Mouse (Mus musculus) hindbrain, embryonic 10.5 days (tissue): ENCODE data around the gene Kat2b. TPM values are rescaled to one million over a fixed set of nuclear protein-coding genes. Genes with fewer than 3 reads are reported as not detected.
"Not testable (repeated sequence)": the region's sequence is repeated elsewhere in the genome, so short reads cannot be mapped to it uniquely, and the experiment has no call there.

Source experiments
- DNase-seq: peaks from one replicate; pipeline ENCODE4 v3.0.0-alpha.2; 2017; ENCODE audit warnings: low spot score
- H3K27ac ChIP-seq: fragments of 300-500 bp; sonication (generic); 2 replicates; pipeline ENCODE4 v1.5.1; 2016; ENCODE audit warnings: mild to moderate bottlenecking, moderate library complexity
- H3K27me3 ChIP-seq: fragments of 300-500 bp; sonication (generic); 2 replicates; pipeline ENCODE4 v1.6.1; 2016; ENCODE audit warnings: mild to moderate bottlenecking; ENCODE audit not compliant: poor library complexity, insufficient read depth, severe bottlenecking
- H3K36me3 ChIP-seq: fragments of 300-500 bp; sonication (generic); 2 replicates; pipeline ENCODE4 v1.6.1; 2016; ENCODE audit warnings: mild to moderate bottlenecking, moderate library complexity
- H3K4me1 ChIP-seq: fragments of 300-500 bp; sonication (generic); replicated peaks from 2 replicates; pipeline ENCODE4 v1.6.1; 2016; ENCODE audit warnings: mild to moderate bottlenecking
- H3K4me3 ChIP-seq: fragments of 300-500 bp; sonication (generic); 2 replicates; pipeline ENCODE4 v1.5.1; 2016; ENCODE audit warnings: mild to moderate bottlenecking, moderate library complexity
- H3K9me3 ChIP-seq: fragments of 300-500 bp; sonication (generic); 2 replicates; pipeline ENCODE4 v1.6.1; 2016; ENCODE audit warnings: mild to moderate bottlenecking, moderate library complexity
- WGBS: fragments of 180-500 bp; shearing (Covaris S2); methylation state at CpG from one replicate; pipeline ENCODE4 v1.1.7; 2016; 5-methylcytosine and 5-hydroxymethylcytosine counted together
- polyA plus RNA-seq: library from polyadenylated mRNA; unstranded; fragments of >200 nt; fragmentation: Nextera tagmentation; extraction: Ambion mirVana; gene quantifications from 2 replicates; pipeline ENCODE4 v1.2.1, GENCODE M21; 2016

The Kat2b gene
- polyA plus RNA-seq, 1 experiment from 2014 or later = 2.5 TPM

GRCm38 (mm10) chr17:53661056-53661840 lies 94.6 kb downstream of the Kat2b start:
- Histone ChIP-seq H3K4me1 (no peaks in the 10 kb centered on the region), H3K9me3 (no peaks in the 10 kb centered on the region), H3K4me3 (no peak overlapping the region), H3K36me3 (peaks cover 23% of the 10 kb centered on the region), H3K27me3 (no peaks in the 10 kb centered on the region), H3K27ac (no peak overlapping the region)
- WGBS = 81% methylated on average over 6 of the region's 6 CpGs
- no peak for DNase-seq

- 86% methylated on average over 3 of the region's 3 CpGs for WGBS
- Histone ChIP-seq H3K36me3 (peaks cover 44% of the 10 kb centered on the region), H3K9me3 (no peaks in the 10 kb centered on the region), H3K4me3 (no peak overlapping the region), H3K27me3 (no peaks in the 10 kb centered on the region), H3K27ac (no peak overlapping the region), H3K4me1 (no peaks in the 10 kb centered on the region)
- no peak for DNase-seq
Observed at GRCm38 (mm10) chr17:53664267-53664666, 97.6 kb downstream of the Kat2b start.

GRCm38 (mm10) chr17:53664703-53665382 lies 98.2 kb downstream of the Kat2b start:
- peaks cover 46% of the 10 kb centered on the region for H3K36me3 ChIP-seq
- DNase-seq = no peak
- 79% methylated on average over 2 of the region's 2 CpGs for WGBS
- H3K9me3 ChIP-seq = no peaks in the 10 kb centered on the region
- H3K27ac ChIP-seq = no peak overlapping the region
- H3K4me1 ChIP-seq = no peaks in the 10 kb centered on the region
- no peak overlapping the region for H3K4me3 ChIP-seq
- no peaks in the 10 kb centered on the region for H3K27me3 ChIP-seq

GRCm38 (mm10) chr17:53670453-53670852 lies 103.8 kb downstream of the Kat2b start:
- no peaks in the 10 kb centered on the region for H3K4me1 ChIP-seq
- 96% methylated on average over 8 of the region's 8 CpGs for WGBS
- no peak for DNase-seq
- H3K4me3 ChIP-seq = no peak overlapping the region
- no peaks in the 10 kb centered on the region for H3K9me3 ChIP-seq
- H3K27ac ChIP-seq = no peak overlapping the region
- H3K27me3 ChIP-seq = no peaks in the 10 kb centered on the region
- peaks cover 88% of the 10 kb centered on the region for H3K36me3 ChIP-seq

- Histone ChIP-seq H3K36me3 (peaks cover 97% of the 10 kb centered on the region), H3K9me3 (no peaks in the 10 kb centered on the region), H3K27ac (no peak overlapping the region), H3K4me1 (no peaks in the 10 kb centered on the region), H3K27me3 (no peaks in the 10 kb centered on the region), H3K4me3 (no peak overlapping the region)
- WGBS = 86% methylated on average over 8 of the region's 8 CpGs
- DNase-seq = no peak
Observed at GRCm38 (mm10) chr17:53678716-53679115, 112.1 kb downstream of the Kat2b start.

GRCm38 (mm10) chr17:53688321-53688720 lies 121.7 kb downstream of the Kat2b start:
- Histone ChIP-seq H3K4me1 (peaks cover 22% of the 10 kb centered on the region), H3K27ac (peak overlapping the region; percentile 95), H3K4me3 (peak overlapping the region; percentile 68), H3K27me3 (no peaks in the 10 kb centered on the region), H3K9me3 (no peaks in the 10 kb centered on the region), H3K36me3 (peaks cover 42% of the 10 kb centered on the region)
- no peak for DNase-seq
- WGBS = 20% methylated on average over 1 of the region's 1 CpGs

- DNase-seq = peak; percentile 99
- WGBS = under 1% methylated on average over 78 of the region's 78 CpGs
- Histone ChIP-seq H3K4me1 (peaks cover 22% of the 10 kb centered on the region), H3K4me3 (peak within 1 kb of the TSS; percentile 68), H3K36me3 (peaks cover 34% of the 10 kb centered on the region), H3K27ac (peak within 1 kb of the TSS; percentile 95), H3K27me3 (no peaks in the 10 kb centered on the region), H3K9me3 (no peaks in the 10 kb centered on the region)
Observed at GRCm38 (mm10) chr17:53688877-53689802, 122.5 kb downstream of the Kat2b start, which contains the start of gene Sgo1. Gene Sgo1, minus strand, starts transcription at chr17:53689333.

GRCm38 (mm10) chr17:53689946-53690345 lies 123.3 kb downstream of the Kat2b start:
- H3K27ac ChIP-seq = peak overlapping the region; percentile 95
- peaks cover 26% of the 10 kb centered on the region for H3K36me3 ChIP-seq
- H3K4me1 ChIP-seq = peaks cover 22% of the 10 kb centered on the region
- peak overlapping the region; percentile 68 for H3K4me3 ChIP-seq
- no peaks in the 10 kb centered on the region for H3K27me3 ChIP-seq
- no peaks in the 10 kb centered on the region for H3K9me3 ChIP-seq
- DNase-seq = no peak
- WGBS = 25% methylated on average over 7 of the region's 7 CpGs

GRCm38 (mm10) chr17:53694039-53694438 lies 127.4 kb downstream of the Kat2b start:
- Histone ChIP-seq H3K9me3 (peaks cover 3% of the 10 kb centered on the region; the same call in 1 of the 2 replicates), H3K4me1 (peaks cover 7% of the 10 kb centered on the region; the same call in 1 of the 2 replicates), H3K27me3 (no peaks in the 10 kb centered on the region), H3K27ac (no peak overlapping the region), H3K36me3 (no peaks in the 10 kb centered on the region), H3K4me3 (no peak overlapping the region)
- 88% methylated on average over 2 of the region's 2 CpGs for WGBS
- no peak for DNase-seq

GRCm38 (mm10) chr17:53697521-53697920 lies 130.9 kb downstream of the Kat2b start:
- not testable (repeated sequence) for H3K4me3 ChIP-seq, DNase-seq, H3K9me3 ChIP-seq, H3K27ac ChIP-seq, H3K4me1 ChIP-seq, H3K36me3 ChIP-seq, H3K27me3 ChIP-seq
- WGBS = 87% methylated on average over 8 of the region's 8 CpGs

- Histone ChIP-seq H3K9me3 (no peaks in the 10 kb centered on the region), H3K27me3 (no peaks in the 10 kb centered on the region), H3K4me3 (no peak overlapping the region), H3K36me3 (no peaks in the 10 kb centered on the region), H3K27ac (no peak overlapping the region), H3K4me1 (no peaks in the 10 kb centered on the region)
- 77% methylated on average over 1 of the region's 1 CpGs for WGBS
- DNase-seq = no peak
Observed at GRCm38 (mm10) chr17:53714453-53714852, 147.8 kb downstream of the Kat2b start.

- WGBS = 70% methylated on average over 1 of the region's 1 CpGs
- H3K27me3 ChIP-seq, DNase-seq, H3K9me3 ChIP-seq, H3K4me1 ChIP-seq, H3K4me3 ChIP-seq, H3K36me3 ChIP-seq, H3K27ac ChIP-seq: not testable (repeated sequence)
Observed at GRCm38 (mm10) chr17:53715161-53715560, 148.5 kb downstream of the Kat2b start.
